Mouse (Mus musculus) kidney, adult 10 weeks (tissue): Measurements from ENCODE around the gene Tmem183a. TPM values are rescaled to one million over a fixed set of nuclear protein-coding genes. Genes with fewer than 3 reads are reported as not detected.

ENCODE experiments used
- polyA plus RNA-seq: library from polyadenylated mRNA; stranded (reverse); fragments of 350-450 nt; fragmentation: Illumina TruSeq; extraction: RNeasy Lipid Tissue Mini Kit (QIAGEN cat#74804); gene quantifications from one replicate; pipeline ENCODE4 v1.2.3, GENCODE M21; 2014; ENCODE audit warnings: low read depth, low replicate concordance

Gene Tmem183a
- polyA plus RNA-seq: 87.0 TPM

DNA sequence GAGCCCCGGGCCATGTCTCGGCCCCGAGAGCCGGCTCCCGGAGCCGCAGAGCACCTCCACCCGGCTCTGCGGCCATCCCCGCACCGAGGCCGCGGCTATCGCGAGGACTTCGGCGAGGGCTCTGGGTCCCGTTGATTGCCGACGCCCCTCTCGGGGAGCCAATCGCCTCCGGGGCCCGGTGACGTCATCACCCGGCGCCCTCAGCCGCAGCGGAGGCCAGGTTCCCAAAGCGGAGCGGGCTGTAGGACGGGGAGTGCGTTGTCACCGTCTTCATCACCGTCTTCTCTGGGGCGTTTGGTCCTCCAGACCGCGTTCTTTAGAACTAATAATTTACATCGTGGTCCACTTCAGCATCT, at the start of gene Tmem183a:
Gene Tmem183a (minus strand): TSS at position 123 of the 356 bp plus-strand sequence.

DNA sequence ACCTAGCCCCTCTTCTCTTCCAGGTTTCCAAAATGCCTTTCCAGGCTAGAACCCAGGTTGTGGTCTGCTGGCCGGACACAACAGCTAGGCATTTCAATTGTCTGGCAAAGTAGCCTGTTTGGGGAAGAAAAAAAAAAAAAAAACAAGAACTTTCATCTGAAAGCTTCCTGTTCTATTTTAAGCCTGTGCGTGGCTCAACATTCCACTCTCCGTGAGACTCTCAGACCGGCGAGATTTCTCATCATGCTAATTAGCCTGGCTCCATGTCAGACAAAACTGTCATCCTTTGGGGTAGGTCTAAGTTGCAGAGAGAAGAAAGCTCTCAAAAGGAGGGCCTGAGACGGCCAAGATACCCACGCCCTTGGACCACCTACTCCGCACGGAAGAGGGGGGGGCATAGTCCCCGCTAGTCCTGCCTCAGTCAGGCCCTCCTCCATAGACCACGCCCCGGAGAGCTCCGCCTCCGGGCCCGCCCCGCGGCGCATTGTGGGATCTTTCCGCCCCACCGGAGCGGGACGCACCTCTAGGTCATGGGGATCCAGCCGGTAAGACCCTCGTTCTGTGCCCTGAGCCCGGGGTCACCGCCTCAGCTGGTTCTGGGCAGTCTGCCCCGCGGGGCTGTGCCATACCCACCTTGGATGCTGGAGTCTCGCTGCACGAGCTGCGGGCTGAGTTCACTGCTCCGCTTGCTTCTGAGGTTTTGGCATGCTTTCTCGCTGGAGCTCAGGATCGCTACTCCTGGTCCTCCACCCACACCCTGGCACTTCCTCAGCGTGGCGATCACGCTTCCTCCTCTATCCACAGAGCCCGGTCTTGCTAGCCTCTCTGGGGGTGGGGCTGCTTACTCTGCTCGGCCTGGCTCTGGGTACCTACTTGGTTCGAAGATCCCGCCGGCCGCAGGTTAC, 44.0 kb upstream of the Tmem183a start, which contains the start of gene Cyb5r1:
Gene Cyb5r1 (plus strand): TSS at position 51 of the 905 bp plus-strand sequence.

DNA sequence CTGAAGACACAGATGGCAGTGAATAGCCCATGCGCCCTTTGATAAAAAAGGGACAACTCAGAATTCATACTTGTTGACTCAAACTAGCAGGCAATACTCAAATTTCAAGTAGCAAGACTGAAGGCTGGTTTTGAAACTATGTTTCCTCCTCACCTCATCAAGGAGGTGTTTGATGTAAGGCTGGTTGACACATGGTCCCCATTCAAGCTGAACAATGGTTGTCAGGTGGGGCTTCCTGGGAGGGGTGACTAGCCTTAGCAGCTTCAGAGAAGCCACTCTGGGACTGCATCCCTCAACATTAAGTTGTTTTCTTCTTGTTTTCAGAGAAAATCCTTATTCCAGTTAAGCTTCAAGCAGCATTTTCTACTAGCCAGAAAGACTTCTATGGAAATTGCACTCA, 23.9 kb upstream of the Tmem183a start, which contains the start of gene 4933406M09Rik:
Gene 4933406M09Rik (plus strand): TSS at position 275 of the 400 bp plus-strand sequence.

DNA sequence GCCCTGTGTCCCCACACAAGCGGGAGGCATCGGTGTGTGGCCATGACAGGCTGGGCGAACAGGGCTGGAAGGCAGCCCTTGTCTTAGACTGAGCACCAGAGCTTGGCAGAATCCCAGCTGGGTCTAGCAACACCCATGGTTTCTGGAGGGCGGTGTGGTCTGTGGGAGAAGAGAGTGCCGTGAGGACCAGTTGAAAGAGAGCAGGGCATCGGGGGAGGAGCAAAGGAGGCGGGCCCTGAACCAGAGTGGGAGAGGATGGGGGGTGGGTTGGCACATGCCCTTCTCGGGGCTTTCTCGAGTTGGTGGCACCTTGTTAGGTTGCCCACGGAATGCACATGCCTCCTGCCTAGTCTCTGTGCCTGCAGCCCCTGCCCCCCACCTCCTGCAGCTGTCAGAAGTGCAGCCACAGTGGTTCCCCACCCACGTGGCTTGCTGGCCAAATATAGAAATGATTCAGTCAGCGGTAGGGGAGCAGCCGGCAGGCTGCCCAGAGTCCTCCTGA, 29.0 kb downstream of the Tmem183a start, which contains the start of gene Ppfia4:
Gene Ppfia4 (minus strand): TSS at position 159 of the 502 bp plus-strand sequence.

Other genes with a start within 250 kb of the Tmem183a start
- gene Chil1, start 179.8 kb downstream of the Tmem183a start, polyA plus RNA-seq: not detected
- not detected for gene Mybph, start 168.5 kb downstream of the Tmem183a start, polyA plus RNA-seq
- 1.5 TPM for gene Adora1, start 126.5 kb downstream of the Tmem183a start, polyA plus RNA-seq
- not detected for gene Myog, start 72.0 kb downstream of the Tmem183a start, polyA plus RNA-seq
- not detected for gene Ppfia4, start 29.1 kb downstream of the Tmem183a start, polyA plus RNA-seq
- not detected for gene 4933406M09Rik, start 24.0 kb upstream of the Tmem183a start, polyA plus RNA-seq
- 16.9 TPM for gene Cyb5r1, start 43.6 kb upstream of the Tmem183a start, polyA plus RNA-seq
- 47.0 TPM for gene Adipor1, start 53.4 kb upstream of the Tmem183a start, polyA plus RNA-seq
- gene Klhl12, start 93.6 kb upstream of the Tmem183a start, polyA plus RNA-seq: 23.4 TPM
- 33.3 TPM for gene Rabif, start 132.7 kb upstream of the Tmem183a start, polyA plus RNA-seq
- gene Mgat4e, start 187.7 kb upstream of the Tmem183a start, polyA plus RNA-seq: not detected
- gene Kdm5b, start 198.2 kb upstream of the Tmem183a start, polyA plus RNA-seq: 11.5 TPM